Mouse (Mus musculus): Measurements from ENCODE around the gene Kcnn3.

DNA sequence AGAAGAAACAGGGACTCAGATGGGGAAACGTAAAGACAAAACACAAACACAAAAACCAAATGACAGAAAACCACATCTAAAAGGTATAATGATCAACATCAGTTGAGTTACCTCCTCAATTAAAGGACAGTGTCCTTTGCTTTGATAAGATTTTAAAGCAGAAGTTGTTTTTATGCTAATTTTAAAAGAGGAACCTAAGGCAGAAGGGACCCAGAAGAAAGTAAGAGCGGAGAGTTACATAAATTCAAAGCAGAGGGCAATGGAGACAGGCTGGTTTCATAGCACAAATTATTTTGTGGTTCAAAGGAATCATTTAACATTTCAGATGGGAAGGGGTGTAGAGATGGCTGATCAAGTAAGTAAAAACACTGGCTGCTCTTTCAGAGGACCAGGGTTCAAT is 97.4 kb downstream of the Kcnn3 start:
- no peak for TF ChIP-seq ZC3H11A (IDR thresholded peaks at IDR 0.05; ENCODE audit: borderline replicate concordance, low read depth, low read length)
- TF ChIP-seq HCFC1 (IDR thresholded peaks at IDR 0.05; ENCODE audit: borderline replicate concordance, insufficient read depth, low read length) = no peak
- TF ChIP-seq CHD2 (IDR thresholded peaks at IDR 0.05; ENCODE audit: low read depth, low read length) = no peak
- TF ChIP-seq MAFK (IDR thresholded peaks at IDR 0.05; ENCODE audit: insufficient read depth, low read depth, low read length) = no peak
- TF ChIP-seq ZNF384 (IDR thresholded peaks at IDR 0.05; ENCODE audit: low read depth, low read length) = no peak
